Comparison of ENCODE assay signal across 16 mouse cellular contexts in genomic region chrX:99581632-99582466, GRCm38 (mm10).
A peak's percentile ranks its signal among the peaks of the same experiment; 100 is the strongest.
DNase-seq lines count a peak whose midpoint lies in the region; ATAC-seq and TF ChIP-seq lines count a peak whose summit lies in the region.
"Had no signal": no experiment of that assay in that cellular context is flagged by ENCODE, and none has a peak within 500 bp of the region (broad histone marks: within the 10 kb centered on the region; RNA-seq: fewer than 3 reads in every experiment).

No protein-coding gene starts in this region.

- no peaks in the 10 kb centered on the region for H3K36me3 ChIP-seq in embryonic facial prominence, embryonic 14.5 days (ENCODE audit: control insufficient read depth, insufficient read depth, low read length)
- no peaks in the 10 kb centered on the region for H3K36me3 ChIP-seq in hindbrain, embryonic 14.5 days (replicated peaks; ENCODE audit: control insufficient read depth, insufficient read depth)
- no peaks in the 10 kb centered on the region for H3K36me3 ChIP-seq in neural tube, embryonic 14.5 days (ENCODE audit: control insufficient read depth, insufficient read depth, low read length)
- H3K36me3 ChIP-seq in intestine, postnatal 0 days (ENCODE audit: control insufficient read depth, insufficient read depth), result no peaks in the 10 kb centered on the region
- H3K36me3 ChIP-seq: heart, embryonic 12.5 days had no signal

- H3K4me1 ChIP-seq in embryonic facial prominence, embryonic 14.5 days (ENCODE audit: control insufficient read depth, insufficient read depth, low read length), result no peaks in the 10 kb centered on the region
- H3K4me1 ChIP-seq in hindbrain, embryonic 14.5 days (replicated peaks; ENCODE audit: control insufficient read depth, insufficient read depth, low read length), result no peaks in the 10 kb centered on the region
- no peaks in the 10 kb centered on the region for H3K4me1 ChIP-seq in neural tube, embryonic 14.5 days (ENCODE audit: control insufficient read depth, insufficient read depth, low read length)
- H3K4me1 ChIP-seq in intestine, postnatal 0 days (replicated peaks; ENCODE audit: control insufficient read depth, insufficient read depth, low read length), result no peaks in the 10 kb centered on the region
- H3K4me1 ChIP-seq: heart, embryonic 12.5 days had no signal

- no peaks in the 10 kb centered on the region; the same call in none of the 2 replicates for H3K27me3 ChIP-seq in embryonic facial prominence, embryonic 14.5 days (replicated peaks; ENCODE audit: control insufficient read depth, insufficient read depth, low read length)
- peaks cover 10% of the 10 kb centered on the region for H3K27me3 ChIP-seq in hindbrain, embryonic 14.5 days (ENCODE audit: control insufficient read depth, insufficient read depth, low read length)
- H3K27me3 ChIP-seq in neural tube, embryonic 14.5 days (ENCODE audit: control insufficient read depth, insufficient read depth, low read length), result no peaks in the 10 kb centered on the region
- no peaks in the 10 kb centered on the region for H3K27me3 ChIP-seq in intestine, postnatal 0 days (replicated peaks; ENCODE audit: control insufficient read depth, insufficient read depth, low read length)

- H3K27ac ChIP-seq in embryonic facial prominence, embryonic 14.5 days (replicated peaks; ENCODE audit: low read depth, low read length), result peak overlapping the region; percentile 39; the same call in 1 of the 2 replicates
- no peak overlapping the region for H3K27ac ChIP-seq in hindbrain, embryonic 14.5 days
- H3K27ac ChIP-seq in neural tube, embryonic 14.5 days (ENCODE audit: low read depth, low read length), result no peak overlapping the region
- H3K27ac ChIP-seq in intestine, postnatal 0 days (ENCODE audit: low read depth, low read length), result no peak overlapping the region
- H3K27ac ChIP-seq: gastrocnemius, adult 2 months had no signal

- peak; percentile 53; the same call in 1 of the 2 replicates for ATAC-seq in embryonic facial prominence, embryonic 14.5 days (ENCODE audit: low read depth)
- ATAC-seq in hindbrain, embryonic 14.5 days (ENCODE audit: low FRiP score), result peak; percentile 65; the same call in 1 of the 2 replicates
- peak; percentile 60 for ATAC-seq in neural tube, embryonic 14.5 days (ENCODE audit: low read depth)
- ATAC-seq in intestine, postnatal 0 days, result no peak

- H3K4me2 ChIP-seq in embryonic facial prominence, embryonic 14.5 days (ENCODE audit: low read depth, low read length), result no peak overlapping the region
- no peak overlapping the region for H3K4me2 ChIP-seq in hindbrain, embryonic 14.5 days (replicated peaks)
- H3K4me2 ChIP-seq in neural tube, embryonic 14.5 days (ENCODE audit: low read depth, low read length), result no peak overlapping the region
- no peak overlapping the region for H3K4me2 ChIP-seq in intestine, postnatal 0 days (replicated peaks; ENCODE audit: low read depth)
- H3K4me2 ChIP-seq: heart, embryonic 12.5 days; lung, embryonic 14.5 days had no signal

- no peaks in the 10 kb centered on the region for H3K9me3 ChIP-seq in embryonic facial prominence, embryonic 14.5 days (ENCODE audit: control insufficient read depth, low read length)
- no peaks in the 10 kb centered on the region for H3K9me3 ChIP-seq in hindbrain, embryonic 14.5 days (ENCODE audit: control insufficient read depth, low read length)
- H3K9me3 ChIP-seq in neural tube, embryonic 14.5 days (ENCODE audit: control insufficient read depth, low read length), result no peaks in the 10 kb centered on the region
- H3K9me3 ChIP-seq in intestine, postnatal 0 days (ENCODE audit: control insufficient read depth), result no peaks in the 10 kb centered on the region
- H3K9me3 ChIP-seq: heart, embryonic 12.5 days had no signal

- DNase-seq in brain, embryonic 14.5 days (ENCODE audit: low read depth), result peak; percentile 64
- peak; percentile 42 for DNase-seq in embryonic facial prominence, embryonic 14.5 days (ENCODE audit: low spot score)
- DNase-seq in hindbrain, embryonic 14.5 days (ENCODE audit: low spot score), result no peak
- no peak for DNase-seq in right cerebral cortex, postnatal 25 days
- no peak for DNase-seq in cerebellum, adult 9-11 months
- no peak for DNase-seq in lung, postnatal 14 days
- DNase-seq: cerebellum, postnatal 25 days; gastrocnemius, adult 2 months; kidney, postnatal 10 days; liver; lung, embryonic 14.5 days had no signal

- WGBS in embryonic facial prominence, embryonic 14.5 days, result 29% methylated on average over 10 of the region's 10 CpGs
- WGBS in hindbrain, embryonic 14.5 days, result 26% methylated on average over 10 of the region's 10 CpGs
- WGBS in neural tube, embryonic 14.5 days, result 25% methylated on average over 10 of the region's 10 CpGs
- WGBS in intestine, postnatal 0 days, result 58% methylated on average over 10 of the region's 10 CpGs

- no peak for TF ChIP-seq CTCF in brain, embryonic 14.5 days (IDR thresholded peaks at IDR 0.05; ENCODE audit: borderline replicate concordance, extremely low read depth, insufficient read depth, insufficient read length)
- TF ChIP-seq CTCF in intestine, postnatal 0 days (IDR thresholded peaks at IDR 0.05; ENCODE audit: low read depth), result no peak

- no peak overlapping the region for H3K9ac ChIP-seq in embryonic facial prominence, embryonic 14.5 days (ENCODE audit: low read depth, low read length)
- H3K9ac ChIP-seq in hindbrain, embryonic 14.5 days, result no peak overlapping the region
- no peak overlapping the region for H3K9ac ChIP-seq in neural tube, embryonic 14.5 days (replicated peaks; ENCODE audit: low read depth, low read length)
- no peak overlapping the region for H3K9ac ChIP-seq in intestine, postnatal 0 days (ENCODE audit: low read depth, low read length)
- H3K9ac ChIP-seq: heart, embryonic 12.5 days; lung, embryonic 14.5 days had no signal

- H3K4me3 ChIP-seq in embryonic facial prominence, embryonic 14.5 days (ENCODE audit: low read depth, low read length), result no peak overlapping the region
- no peak overlapping the region for H3K4me3 ChIP-seq in hindbrain, embryonic 14.5 days (replicated peaks; ENCODE audit: low read length)
- no peak overlapping the region for H3K4me3 ChIP-seq in neural tube, embryonic 14.5 days (ENCODE audit: low read depth, low read length)
- no peak overlapping the region for H3K4me3 ChIP-seq in intestine, postnatal 0 days (ENCODE audit: low read depth, low read length)
- H3K4me3 ChIP-seq: erythroblast, embryonic 14.5 days; gastrocnemius, adult 2 months; heart, embryonic 12.5 days; megakaryocyte, embryonic 14.5 days had no signal

- no peak for TF ChIP-seq POLR2A in brain, embryonic 14.5 days (IDR thresholded peaks at IDR 0.05; ENCODE audit: borderline replicate concordance, extremely low read depth, insufficient read depth, insufficient read length, poor library complexity, severe bottlenecking)

Comparison
In these comparisons a context has a peak if more than half of its experiments do, and no peak if none do; other contexts are left out.
1. DNase-seq: peak in brain, embryonic 14.5 days (single experiment) and embryonic facial prominence, embryonic 14.5 days (single experiment); none in hindbrain, embryonic 14.5 days (single experiment), right cerebral cortex, postnatal 25 days (single experiment), cerebellum, adult 9-11 months (single experiment) and lung, postnatal 14 days (single experiment).